Comparison of ENCODE assay signal across 29 mouse cellular contexts in the genomic region with DNA sequence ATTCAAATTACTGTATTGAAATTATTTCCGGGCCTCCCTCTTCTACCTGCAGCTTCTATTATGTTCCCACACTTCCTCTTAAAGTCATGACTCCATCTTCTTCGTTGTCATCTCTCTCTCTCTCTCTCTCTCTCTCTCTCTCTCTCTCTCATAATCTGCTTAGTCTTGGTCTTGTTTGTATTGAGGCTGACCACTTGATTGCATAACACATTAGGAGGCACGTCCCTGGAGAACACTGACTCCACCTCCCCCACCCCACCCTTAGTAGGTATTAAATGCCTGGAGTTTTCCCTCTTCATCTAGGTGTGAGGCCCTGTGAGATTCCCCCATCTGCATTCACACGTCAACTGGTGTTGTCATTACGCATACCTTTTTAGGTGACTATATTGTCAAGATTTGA.
DNase-seq lines count a peak whose midpoint lies in the region; ATAC-seq and TF ChIP-seq lines count a peak whose summit lies in the region.
"Had no signal": no experiment of that assay in that cellular context is flagged by ENCODE, and none has a peak within 500 bp of the region (broad histone marks: within the 10 kb centered on the region; RNA-seq: fewer than 3 reads in every experiment).

No protein-coding gene starts in this region.

- no peak for TF ChIP-seq POLR2A in liver, adult 2 months (IDR thresholded peaks at IDR 0.05; ENCODE audit: extremely low read depth, insufficient read depth, low read length)

- TF ChIP-seq CTCF in liver, adult 2 months (IDR thresholded peaks at IDR 0.05; ENCODE audit: low read depth, low read length): no peak

- H3K36me3 ChIP-seq in liver, adult 2 months (ENCODE audit: control insufficient read depth, insufficient read depth, low read length): no peaks in the 10 kb centered on the region
- H3K36me3 ChIP-seq in liver, embryonic 11.5 days (ENCODE audit: control insufficient read depth, insufficient read depth, low read length): no peaks in the 10 kb centered on the region
- H3K36me3 ChIP-seq: embryonic facial prominence, embryonic 13.5 days; embryonic facial prominence, embryonic 15.5 days; forebrain, embryonic 10.5 days; forebrain, embryonic 12.5 days; G1E had no signal

- 58% methylated on average over 5 of the region's 5 CpGs for WGBS in liver, adult 2 months
- WGBS in liver, embryonic 11.5 days: 63% methylated on average over 5 of the region's 5 CpGs

- no peak overlapping the region for H3K4me2 ChIP-seq in liver, embryonic 11.5 days
- H3K4me2 ChIP-seq: embryonic facial prominence, embryonic 13.5 days; embryonic facial prominence, embryonic 15.5 days; forebrain, embryonic 12.5 days had no signal

- peak; percentile 11 for DNase-seq in liver, adult 2 months (ENCODE audit: extremely low read depth, low read depth, low spot score)
- DNase-seq in liver, embryonic 11.5 days (ENCODE audit: low spot score): no peak
- DNase-seq in 3134 (ENCODE audit: extremely low read depth, insufficient read length, low spot score): peak; percentile 8
- DNase-seq in adrenal gland, adult 18-20 months (ENCODE audit: low spot score in 2 of 2): no peak
- no peak for DNase-seq in neural tube, embryonic 10.5 days (ENCODE audit: extremely low spot score, low spot score)
- DNase-seq: adrenal gland, adult 2 months; adrenal gland, postnatal 10 days; adrenal gland, postnatal 25 days; B cell, adult 2 months; cerebellum, adult 11 months; cerebellum, adult 18-20 months; cerebellum, adult 8-10 months; cerebellum, adult 9-11 months; cerebellum, postnatal 14 days; cerebellum, postnatal 36 days; embryo, embryonic 11 days had no signal

- H3K27ac ChIP-seq in liver, adult 2 months (replicated peaks; ENCODE audit: insufficient read depth, low read depth, low read length): no peak overlapping the region
- no peak overlapping the region for H3K27ac ChIP-seq in liver, embryonic 11.5 days (ENCODE audit: low read depth, low read length)
- H3K27ac ChIP-seq: embryonic facial prominence, embryonic 13.5 days; embryonic facial prominence, embryonic 15.5 days; forebrain, embryonic 10.5 days; forebrain, embryonic 12.5 days had no signal

- H3K9me3 ChIP-seq in liver, embryonic 11.5 days (ENCODE audit: control insufficient read depth, low read length): no peaks in the 10 kb centered on the region
- H3K9me3 ChIP-seq: embryonic facial prominence, embryonic 13.5 days; embryonic facial prominence, embryonic 15.5 days; forebrain, embryonic 10.5 days; forebrain, embryonic 12.5 days; G1E had no signal

- H3K4me3 ChIP-seq in liver, adult 2 months (ENCODE audit: insufficient read depth, low read depth, low read length): no peak overlapping the region
- no peak overlapping the region for H3K4me3 ChIP-seq in liver, embryonic 11.5 days (ENCODE audit: low read depth, low read length)
- H3K4me3 ChIP-seq: embryonic facial prominence, embryonic 13.5 days; embryonic facial prominence, embryonic 15.5 days; erythroblast, embryonic 14.5 days; forebrain, embryonic 10.5 days; forebrain, embryonic 12.5 days had no signal

- no peak for ATAC-seq in liver, embryonic 11.5 days (replicated peaks; ENCODE audit: low FRiP score)
- ATAC-seq in granulocyte monocyte progenitor cell, adult 5-6 weeks (replicated peaks; ENCODE audit: poor library complexity, severe bottlenecking): peak; percentile 72
- ATAC-seq: activated CD4-positive, CD25-positive, alpha-beta regulatory T cell, adult 4 months; CD4-positive, CD25-positive, alpha-beta regulatory T cell, adult 4 months; forebrain, embryonic 14.5 days; forebrain, embryonic 16.5 days; Patski had no signal

- no peaks in the 10 kb centered on the region; the same call in 1 of the 2 replicates for H3K79me2 ChIP-seq in liver, adult 2 months (ENCODE audit: control insufficient read depth, insufficient read depth, low read length)

- H3K27me3 ChIP-seq in liver, adult 2 months (ENCODE audit: control insufficient read depth, insufficient read depth, low read length): no peaks in the 10 kb centered on the region
- H3K27me3 ChIP-seq in liver, embryonic 11.5 days (replicated peaks; ENCODE audit: control insufficient read depth, insufficient read depth, low read length): no peaks in the 10 kb centered on the region
- H3K27me3 ChIP-seq: CH12.LX; embryonic facial prominence, embryonic 13.5 days; embryonic facial prominence, embryonic 15.5 days; forebrain, embryonic 12.5 days; Patski had no signal

- peaks cover 14% of the 10 kb centered on the region for H3K4me1 ChIP-seq in liver, adult 2 months (ENCODE audit: control insufficient read depth, insufficient read depth, low read length)
- peaks cover 5% of the 10 kb centered on the region; the same call in 1 of the 2 replicates for H3K4me1 ChIP-seq in liver, embryonic 11.5 days (replicated peaks; ENCODE audit: control insufficient read depth, insufficient read depth, low read length)
- H3K4me1 ChIP-seq: embryonic facial prominence, embryonic 13.5 days; embryonic facial prominence, embryonic 15.5 days had no signal

- no peak overlapping the region for H3K9ac ChIP-seq in liver, adult 2 months (ENCODE audit: low read depth, low read length)
- H3K9ac ChIP-seq in liver, embryonic 11.5 days (ENCODE audit: low read depth, low read length): no peak overlapping the region
- H3K9ac ChIP-seq: embryonic facial prominence, embryonic 13.5 days; embryonic facial prominence, embryonic 15.5 days; forebrain, embryonic 12.5 days had no signal

Comparison
In these comparisons a context has a peak if more than half of its experiments do, and no peak if none do; other contexts are left out.
1. DNase-seq: peak in liver, adult 2 months (single experiment) and 3134 (single experiment); none in liver, embryonic 11.5 days (single experiment), adrenal gland, adult 18-20 months (0 of 2) and neural tube, embryonic 10.5 days (single experiment).